Mouse (Mus musculus): ENCODE results near the gene Gdpd1. TPM values are rescaled to one million over a fixed set of nuclear protein-coding genes. Genes with fewer than 3 reads are reported as not detected.
"Not testable (repeated sequence)": the region's sequence is repeated elsewhere in the genome, so short reads cannot be mapped to it uniquely, and the experiment has no call there.

Gene Gdpd1
- polyA plus RNA-seq, 1 experiment from 2014 or later = 54.8 TPM

DNA sequence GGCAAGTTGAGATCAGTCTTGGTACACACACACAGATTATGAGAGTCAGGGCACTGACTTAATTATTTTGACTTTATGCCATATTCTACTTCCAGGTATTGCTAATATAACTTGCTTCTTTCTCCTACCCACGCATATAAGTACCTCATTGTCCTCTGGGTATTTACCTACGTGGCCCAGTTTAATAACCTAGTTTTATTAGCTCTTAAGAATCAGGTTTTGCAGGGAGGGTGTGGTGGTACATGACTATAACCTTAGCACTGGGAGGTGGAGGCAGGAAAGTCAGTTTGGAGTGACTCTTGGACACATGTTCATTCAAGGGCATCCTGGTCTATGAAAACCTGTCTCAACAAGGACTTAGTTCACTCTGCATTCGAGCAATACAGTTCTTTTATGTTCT lies 11.8 kb downstream of the Gdpd1 start:
- ATAC-seq (ENCODE audit: low FRiP score, low TSS enrichment) = peak; percentile 69
- Histone ChIP-seq H3K4me1 (replicated peaks; ENCODE audit: control insufficient read depth, insufficient read depth) (no peaks in the 10 kb centered on the region), H3K27me3 (ENCODE audit: control insufficient read depth, insufficient read depth, low read length) (no peaks in the 10 kb centered on the region), H3K9me3 (ENCODE audit: control insufficient read depth, low read length) (no peaks in the 10 kb centered on the region), H3K27ac (replicated peaks) (no peak overlapping the region), H3K4me3 (ENCODE audit: low read depth, low read length) (no peak overlapping the region), H3K4me2 (replicated peaks; ENCODE audit: low read depth) (no peak overlapping the region), H3K36me3 (ENCODE audit: control insufficient read depth, insufficient read depth, low read length) (no peaks in the 10 kb centered on the region), H3K9ac (ENCODE audit: low read length) (no peak overlapping the region)
- TF ChIP-seq CTCF (IDR thresholded peaks at IDR 0.05; ENCODE audit: low read depth) = no peak
- TF ChIP-seq EP300 (optimal IDR thresholded peaks at IDR 0.05) = peak; percentile 67
- DNase-seq (ENCODE audit: low spot score) = no peak
- 49% methylated on average over 3 of the region's 3 CpGs for WGBS

DNA sequence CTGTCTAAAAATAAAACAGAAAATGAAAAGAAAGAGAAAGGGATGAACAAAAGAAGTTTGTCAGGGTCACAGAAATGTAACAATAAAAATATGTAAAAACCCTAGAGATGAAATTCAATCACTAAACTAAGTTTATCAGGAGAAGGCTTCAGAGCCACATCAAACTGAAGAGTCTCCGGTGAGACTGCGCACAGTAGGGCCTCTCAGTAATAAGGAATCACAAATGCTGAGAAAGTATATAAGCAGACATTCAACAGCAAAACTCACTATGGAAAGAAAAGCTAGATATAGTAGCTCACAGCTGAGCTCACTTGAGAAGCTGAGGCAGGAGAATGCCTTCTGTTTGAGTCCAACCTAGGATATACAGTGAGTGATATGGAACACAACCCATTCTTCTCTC lies 13.5 kb downstream of the Gdpd1 start:
- Histone ChIP-seq H3K4me1 (replicated peaks; ENCODE audit: control insufficient read depth, insufficient read depth) (no peaks in the 10 kb centered on the region), H3K9ac (ENCODE audit: low read length) (no peak overlapping the region), H3K4me3 (ENCODE audit: low read depth, low read length) (no peak overlapping the region), H3K27ac (replicated peaks) (no peak overlapping the region), H3K27me3 (ENCODE audit: control insufficient read depth, insufficient read depth, low read length) (no peaks in the 10 kb centered on the region), H3K36me3 (ENCODE audit: control insufficient read depth, insufficient read depth, low read length) (no peaks in the 10 kb centered on the region; the same call in 1 of the 2 replicates), H3K4me2 (replicated peaks; ENCODE audit: low read depth) (no peak overlapping the region), H3K9me3 (ENCODE audit: control insufficient read depth, low read length) (no peaks in the 10 kb centered on the region)
- ATAC-seq (ENCODE audit: low FRiP score, low TSS enrichment) = no peak
- 95% methylated on average over 2 of the region's 2 CpGs for WGBS
- DNase-seq (ENCODE audit: low spot score) = no peak
- TF ChIP-seq CTCF (IDR thresholded peaks at IDR 0.05; ENCODE audit: low read depth) (no peak), EP300 (optimal IDR thresholded peaks at IDR 0.05) (no peak)

DNA sequence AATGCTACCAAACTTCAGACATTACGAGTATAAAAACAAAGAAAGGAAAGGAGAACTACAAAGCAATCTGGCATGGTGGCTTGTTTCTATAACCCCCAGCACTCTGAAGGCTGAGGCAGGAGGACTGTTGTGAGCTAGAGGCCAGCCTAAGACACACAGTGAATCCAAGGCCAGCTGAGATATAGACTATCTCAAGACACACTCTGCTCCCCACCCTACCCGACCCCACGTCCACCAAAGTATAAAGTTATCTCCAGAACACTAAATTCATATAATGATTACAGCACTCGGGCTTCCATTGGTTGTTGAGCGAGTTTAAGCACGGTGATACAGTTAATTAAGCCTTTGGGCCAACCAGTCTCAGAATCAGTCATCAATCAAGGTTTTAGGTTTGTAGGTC lies 17.6 kb downstream of the Gdpd1 start:
- H3K36me3 ChIP-seq (ENCODE audit: control insufficient read depth, insufficient read depth, low read length) = no peaks in the 10 kb centered on the region; the same call in 1 of the 2 replicates
- TF ChIP-seq EP300 (optimal IDR thresholded peaks at IDR 0.05) = no peak
- no peak for TF ChIP-seq CTCF (IDR thresholded peaks at IDR 0.05; ENCODE audit: low read depth)
- no peaks in the 10 kb centered on the region for H3K9me3 ChIP-seq (ENCODE audit: control insufficient read depth, low read length)
- WGBS = 80% methylated on average over 6 of the region's 6 CpGs
- H3K4me3 ChIP-seq (ENCODE audit: low read depth, low read length) = no peak overlapping the region
- H3K4me1 ChIP-seq (replicated peaks; ENCODE audit: control insufficient read depth, insufficient read depth) = no peaks in the 10 kb centered on the region
- H3K27ac ChIP-seq (replicated peaks) = no peak overlapping the region
- no peak overlapping the region for H3K4me2 ChIP-seq (replicated peaks; ENCODE audit: low read depth)
- H3K9ac ChIP-seq (ENCODE audit: low read length) = no peak overlapping the region
- no peak for ATAC-seq (ENCODE audit: low FRiP score, low TSS enrichment)
- no peaks in the 10 kb centered on the region for H3K27me3 ChIP-seq (ENCODE audit: control insufficient read depth, insufficient read depth, low read length)
- no peak for DNase-seq (ENCODE audit: low spot score)

DNA sequence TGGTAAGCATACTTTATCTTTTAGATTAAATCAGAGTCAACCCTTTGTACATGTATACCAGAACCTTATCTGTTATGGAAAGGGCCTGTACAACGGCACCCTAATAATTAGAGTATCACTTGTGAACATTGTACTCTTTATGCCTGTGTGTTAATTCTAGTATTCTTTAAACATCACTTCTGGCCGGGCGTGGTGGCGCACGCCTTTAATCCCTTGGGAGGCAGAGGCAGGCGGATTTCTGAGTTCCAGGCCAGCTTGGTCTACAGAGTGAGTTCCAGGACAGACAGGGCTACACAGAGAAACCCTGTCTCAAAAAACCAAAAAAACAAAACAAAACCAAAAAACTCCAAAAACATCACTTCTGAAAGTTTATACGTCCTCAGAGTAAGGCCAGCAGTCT lies 25.0 kb downstream of the Gdpd1 start:
- H3K4me3 ChIP-seq (ENCODE audit: low read depth, low read length); ATAC-seq (ENCODE audit: low FRiP score, low TSS enrichment); DNase-seq (ENCODE audit: low spot score); H3K4me2 ChIP-seq (replicated peaks; ENCODE audit: low read depth); H3K36me3 ChIP-seq (ENCODE audit: control insufficient read depth, insufficient read depth, low read length); H3K4me1 ChIP-seq (replicated peaks; ENCODE audit: control insufficient read depth, insufficient read depth); H3K27ac ChIP-seq (replicated peaks); H3K27me3 ChIP-seq (ENCODE audit: control insufficient read depth, insufficient read depth, low read length); H3K9me3 ChIP-seq (ENCODE audit: control insufficient read depth, low read length); H3K9ac ChIP-seq (ENCODE audit: low read length): not testable (repeated sequence)
- 81% methylated on average over 7 of the region's 7 CpGs for WGBS

DNA sequence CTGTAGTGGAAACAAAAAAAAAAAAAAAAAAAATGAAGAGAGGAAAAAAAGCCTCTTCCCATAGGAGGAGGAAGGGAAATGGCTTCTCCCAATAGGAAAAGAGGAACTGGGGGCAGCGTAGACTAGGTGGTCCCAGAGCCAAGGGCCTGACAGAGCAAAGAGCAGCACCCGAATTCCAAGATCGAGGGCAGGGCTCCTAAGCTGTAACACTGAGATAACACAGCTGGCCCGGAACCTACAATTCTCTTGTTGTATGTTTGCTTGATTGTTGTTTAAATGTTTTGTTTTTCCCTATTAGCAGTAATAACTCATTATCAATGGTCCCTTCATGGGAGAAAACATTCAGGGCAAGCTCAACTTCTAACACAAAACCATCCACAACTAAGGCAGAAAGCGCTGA lies 26.9 kb downstream of the Gdpd1 start:
- no peaks in the 10 kb centered on the region for H3K9me3 ChIP-seq (ENCODE audit: control insufficient read depth, low read length)
- H3K4me1 ChIP-seq (replicated peaks; ENCODE audit: control insufficient read depth, insufficient read depth) = no peaks in the 10 kb centered on the region
- DNase-seq (ENCODE audit: low spot score) = no peak
- no peaks in the 10 kb centered on the region for H3K36me3 ChIP-seq (ENCODE audit: control insufficient read depth, insufficient read depth, low read length)
- TF ChIP-seq CTCF (IDR thresholded peaks at IDR 0.05; ENCODE audit: low read depth) (no peak), EP300 (optimal IDR thresholded peaks at IDR 0.05) (no peak)
- no peak overlapping the region for H3K9ac ChIP-seq (ENCODE audit: low read length)
- no peaks in the 10 kb centered on the region for H3K27me3 ChIP-seq (ENCODE audit: control insufficient read depth, insufficient read depth, low read length)
- 83% methylated on average over 5 of the region's 5 CpGs for WGBS
- ATAC-seq (ENCODE audit: low FRiP score, low TSS enrichment) = no peak
- H3K4me2 ChIP-seq (replicated peaks; ENCODE audit: low read depth) = no peak overlapping the region
- no peak overlapping the region for H3K4me3 ChIP-seq (ENCODE audit: low read depth, low read length)
- H3K27ac ChIP-seq (replicated peaks) = no peak overlapping the region

DNA sequence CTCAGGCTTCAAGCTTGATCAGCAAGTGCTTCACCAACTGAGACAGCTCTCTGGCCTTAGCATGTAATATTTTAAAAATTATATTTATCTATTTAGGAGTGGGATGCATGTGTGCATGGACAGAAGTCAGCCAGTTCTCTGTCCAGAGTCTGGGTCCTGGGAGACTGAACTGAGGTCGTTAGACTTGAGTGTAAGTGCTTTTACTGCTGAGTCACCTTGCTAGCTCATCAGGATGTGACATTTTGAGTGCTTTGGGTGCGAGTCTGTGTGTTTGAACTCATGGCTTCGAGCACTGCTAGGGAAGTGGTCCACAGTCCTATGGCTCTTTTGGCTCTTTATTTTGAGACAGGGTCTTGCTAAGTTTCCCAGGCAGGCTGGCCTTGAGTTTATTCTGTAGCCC lies 30.8 kb downstream of the Gdpd1 start:
- H3K9me3 ChIP-seq (ENCODE audit: control insufficient read depth, low read length) = no peaks in the 10 kb centered on the region
- WGBS = 83% methylated on average over 3 of the region's 3 CpGs
- no peak for ATAC-seq (ENCODE audit: low FRiP score, low TSS enrichment)

More for the DNA sequence above, 30.8 kb downstream of the Gdpd1 start:
- no peaks in the 10 kb centered on the region for H3K27me3 ChIP-seq (ENCODE audit: control insufficient read depth, insufficient read depth, low read length)
- no peak overlapping the region for H3K4me3 ChIP-seq (ENCODE audit: low read depth, low read length)
- TF ChIP-seq EP300 (optimal IDR thresholded peaks at IDR 0.05) = no peak
- no peak for TF ChIP-seq CTCF (IDR thresholded peaks at IDR 0.05; ENCODE audit: low read depth)
- H3K9ac ChIP-seq (ENCODE audit: low read length) = no peak overlapping the region
- no peak for DNase-seq (ENCODE audit: low spot score)
- no peak overlapping the region for H3K27ac ChIP-seq (replicated peaks)
- H3K4me2 ChIP-seq (replicated peaks; ENCODE audit: low read depth) = no peak overlapping the region
- H3K36me3 ChIP-seq (ENCODE audit: control insufficient read depth, insufficient read depth, low read length) = peaks cover 3% of the 10 kb centered on the region; the same call in 1 of the 2 replicates
- H3K4me1 ChIP-seq (replicated peaks; ENCODE audit: control insufficient read depth, insufficient read depth) = no peaks in the 10 kb centered on the region
